Mouse (Mus musculus) frontal cortex, adult (tissue): Measurements from ENCODE around the gene Lsm2.
A peak's percentile ranks its signal among the peaks of the same experiment; 100 is the strongest.
"Not testable (repeated sequence)": the region's sequence is repeated elsewhere in the genome, so short reads cannot be mapped to it uniquely, and the experiment has no call there.

Experiments
- ATAC-seq: cut with Nextera tagmentation; 2 replicates; pipeline ENCODE4 v1.9.2; 2017; ENCODE audit warnings: mild to moderate bottlenecking, moderate library complexity, mixed read lengths; ENCODE audit not compliant: low TSS enrichment

Lsm2 gene

GRCm38 (mm10) chr17:34956340-34956739, 25.3 kb upstream of the Lsm2 start:
- no peak for ATAC-seq

GRCm38 (mm10) chr17:34957291-34957690, 24.4 kb upstream of the Lsm2 start:
- not testable (repeated sequence) for ATAC-seq

- not testable (repeated sequence) for ATAC-seq
These were observed 23.7 kb upstream of the Lsm2 start for GRCm38 (mm10) chr17:34957966-34958365.

- not testable (repeated sequence) for ATAC-seq
These were observed 22.9 kb upstream of the Lsm2 start for GRCm38 (mm10) chr17:34958734-34959129.

GRCm38 (mm10) chr17:34959130-34959778, 22.4 kb upstream of the Lsm2 start, which contains the start of gene Hspa1b:
TSS of gene Hspa1b (minus strand) at chr17:34959238.
- peak; percentile 87 for ATAC-seq

- no peak for ATAC-seq
These were observed 21.7 kb upstream of the Lsm2 start for GRCm38 (mm10) chr17:34959881-34960515.

GRCm38 (mm10) chr17:34960702-34961493, 20.8 kb upstream of the Lsm2 start:
- no peak for ATAC-seq

- ATAC-seq = no peak
These were observed 19.5 kb upstream of the Lsm2 start for GRCm38 (mm10) chr17:34962125-34962524.

- no peak for ATAC-seq
These were observed 18.8 kb upstream of the Lsm2 start for GRCm38 (mm10) chr17:34962841-34963240.

- no peak for ATAC-seq
These were observed 17.0 kb upstream of the Lsm2 start for GRCm38 (mm10) chr17:34964640-34965049.

GRCm38 (mm10) chr17:34965627-34966026, 16.0 kb upstream of the Lsm2 start:
- no peak for ATAC-seq

GRCm38 (mm10) chr17:34969822-34970221, 11.8 kb upstream of the Lsm2 start, which contains the start of gene Gm20481:
TSS of gene Gm20481 (plus strand) at chr17:34969912.
- ATAC-seq = not testable (repeated sequence)

GRCm38 (mm10) chr17:34970850-34971249, 10.8 kb upstream of the Lsm2 start:
- not testable (repeated sequence) for ATAC-seq

- not testable (repeated sequence) for ATAC-seq
These were observed 10.0 kb upstream of the Lsm2 start for GRCm38 (mm10) chr17:34971694-34972068.

GRCm38 (mm10) chr17:34972069-34972749, 9.5 kb upstream of the Lsm2 start, which contains the start of the genes Hspa1a and Hspa1l:
TSS of gene Hspa1a (minus strand) at chr17:34972156.
TSS of gene Hspa1l (plus strand) at chr17:34972703.
- peak; percentile 93 for ATAC-seq

GRCm38 (mm10) chr17:34975581-34976492, 5.8 kb upstream of the Lsm2 start:
- ATAC-seq = no peak

- ATAC-seq = no peak
These were observed 4.7 kb upstream of the Lsm2 start for GRCm38 (mm10) chr17:34977000-34977399.

- ATAC-seq = no peak
These were observed 3.4 kb upstream of the Lsm2 start for GRCm38 (mm10) chr17:34978239-34978638.

- ATAC-seq = no peak
These were observed 2.0 kb upstream of the Lsm2 start for GRCm38 (mm10) chr17:34979631-34980030.

- peak; percentile 18; the same call in 1 of the 2 replicates for ATAC-seq
These were observed 1.0 kb upstream of the Lsm2 start for GRCm38 (mm10) chr17:34980655-34981054.

- ATAC-seq = no peak
These were observed 666 bp downstream of the Lsm2 start for GRCm38 (mm10) chr17:34982328-34982727.
